Mouse (Mus musculus) intestine, embryonic 16.5 days (tissue): ENCODE results near the gene Paqr3. TPM values are rescaled to one million over a fixed set of nuclear protein-coding genes. Genes with fewer than 3 reads are reported as not detected.
A peak's percentile ranks its signal among the peaks of the same experiment; 100 is the strongest.

ENCODE experiments used
- ATAC-seq: fragments of 200-750 bp; cut with Nextera tagmentation; 2 replicates; pipeline ENCODE4 v1.8.0; 2017; ENCODE audit warnings: moderate TSS enrichment, moderate library complexity
- H3K27ac ChIP-seq: fragments of 300-500 bp; sonication (generic); 2 replicates; pipeline ENCODE4 v1.5.1; 2014; ENCODE audit warnings: mild to moderate bottlenecking, low read length
- H3K27me3 ChIP-seq: fragments of 300-500 bp; sonication (generic); replicated peaks from 2 replicates; pipeline ENCODE4 v1.6.1; 2014; ENCODE audit warnings: low read length, control low read depth, mixed read lengths; ENCODE audit not compliant: control insufficient read depth, insufficient read depth
- H3K36me3 ChIP-seq: fragments of 300-500 bp; sonication (generic); 2 replicates; pipeline ENCODE4 v1.6.1; 2014; ENCODE audit warnings: low read length, control low read depth; ENCODE audit not compliant: control insufficient read depth, insufficient read depth
- H3K4me1 ChIP-seq: fragments of 300-500 bp; sonication (generic); 2 replicates; pipeline ENCODE4 v1.6.1; 2014; ENCODE audit warnings: low read length, control low read depth, mixed read lengths; ENCODE audit not compliant: control insufficient read depth, insufficient read depth
- H3K4me2 ChIP-seq: fragments of 300-500 bp; sonication (generic); 2 replicates; pipeline ENCODE4 v1.6.1; 2014; ENCODE audit warnings: low read depth, low read length, control low read depth
- H3K4me3 ChIP-seq: fragments of 300-500 bp; sonication (generic); 2 replicates; pipeline ENCODE4 v1.5.1; 2014; ENCODE audit warnings: mild to moderate bottlenecking, low read length
- H3K9ac ChIP-seq: fragments of 300-500 bp; sonication (generic); 2 replicates; pipeline ENCODE4 v1.6.1; 2014; ENCODE audit warnings: low read depth, low read length
- H3K9me3 ChIP-seq: fragments of 300-500 bp; sonication (generic); 2 replicates; pipeline ENCODE4 v1.6.1; 2016; ENCODE audit warnings: low read length, control low read depth; ENCODE audit not compliant: control insufficient read depth
- WGBS: fragments of 180-500 bp; shearing (Covaris S2); extraction: QIAGEN DNeasy Blood & Tissue Kit; methylation state at CpG from one replicate; pipeline ENCODE4 v1.1.7; 2014; 5-methylcytosine and 5-hydroxymethylcytosine counted together
- polyA plus RNA-seq: library from polyadenylated mRNA; unstranded; fragments of >200 nt; fragmentation: Nextera tagmentation; extraction: Ambion mirVana; gene quantifications from 2 replicates; pipeline ENCODE4 v1.2.1, GENCODE M21; 2015

Gene Paqr3
- polyA plus RNA-seq, 1 experiment from 2014 or later: 1.4 TPM

DNA sequence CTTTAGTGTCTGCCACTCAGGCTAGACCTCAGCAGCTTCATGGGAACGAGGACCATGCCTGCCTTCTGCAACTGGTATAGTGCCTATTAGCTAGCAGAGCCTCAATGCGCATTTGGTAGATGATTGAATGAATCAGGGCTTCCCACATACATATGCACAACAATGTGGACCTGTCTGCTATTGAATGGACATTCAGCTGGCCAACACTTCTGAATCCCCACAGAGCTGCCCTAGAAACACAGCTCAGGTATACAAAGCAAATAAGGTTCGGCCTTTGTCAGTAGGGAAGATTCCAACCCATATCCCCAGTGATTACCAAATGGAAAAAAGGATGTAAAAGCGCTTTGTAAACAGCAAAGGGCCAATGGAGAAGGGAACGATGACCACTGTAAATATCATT is 699 bp downstream of the Paqr3 start:
- H3K4me1 ChIP-seq: peaks cover 8% of the 10 kb centered on the region; the same call in 1 of the 2 replicates
- H3K27me3 ChIP-seq: no peaks in the 10 kb centered on the region
- H3K36me3 ChIP-seq: no peaks in the 10 kb centered on the region
- no peak overlapping the region for H3K27ac ChIP-seq
- H3K9me3 ChIP-seq: no peaks in the 10 kb centered on the region
- peak overlapping the region; percentile 83 for H3K4me2 ChIP-seq
- H3K9ac ChIP-seq: peak overlapping the region; percentile 79
- ATAC-seq: no peak
- peak overlapping the region; percentile 77 for H3K4me3 ChIP-seq
- WGBS: 22% methylated on average over 5 of the region's 5 CpGs

DNA sequence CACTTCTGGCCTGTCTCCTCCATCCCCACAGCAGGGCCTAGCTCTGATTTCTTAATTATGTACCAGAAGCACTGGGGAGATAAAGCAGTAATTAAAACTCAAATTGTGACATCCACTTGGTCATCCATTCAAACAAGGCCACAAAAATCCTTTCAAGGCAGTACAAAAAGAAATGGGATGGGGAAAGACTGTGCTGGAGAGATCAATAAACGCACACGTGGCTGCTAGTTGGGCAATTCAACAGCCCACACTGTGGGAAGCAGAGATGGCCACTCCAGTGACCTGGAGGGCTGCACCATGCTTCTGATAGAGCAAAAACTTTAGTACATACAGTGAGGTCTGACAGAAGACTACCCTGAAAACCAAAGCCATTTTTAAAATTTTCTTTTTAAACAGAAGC is 1.3 kb downstream of the Paqr3 start:
- Histone ChIP-seq H3K4me3 (no peak overlapping the region), H3K9me3 (no peaks in the 10 kb centered on the region), H3K27me3 (no peaks in the 10 kb centered on the region), H3K27ac (no peak overlapping the region), H3K4me1 (peaks cover 8% of the 10 kb centered on the region; the same call in 1 of the 2 replicates), H3K36me3 (no peaks in the 10 kb centered on the region), H3K4me2 (no peak overlapping the region), H3K9ac (no peak overlapping the region)
- WGBS: 51% methylated on average over 2 of the region's 2 CpGs
- ATAC-seq: no peak

DNA sequence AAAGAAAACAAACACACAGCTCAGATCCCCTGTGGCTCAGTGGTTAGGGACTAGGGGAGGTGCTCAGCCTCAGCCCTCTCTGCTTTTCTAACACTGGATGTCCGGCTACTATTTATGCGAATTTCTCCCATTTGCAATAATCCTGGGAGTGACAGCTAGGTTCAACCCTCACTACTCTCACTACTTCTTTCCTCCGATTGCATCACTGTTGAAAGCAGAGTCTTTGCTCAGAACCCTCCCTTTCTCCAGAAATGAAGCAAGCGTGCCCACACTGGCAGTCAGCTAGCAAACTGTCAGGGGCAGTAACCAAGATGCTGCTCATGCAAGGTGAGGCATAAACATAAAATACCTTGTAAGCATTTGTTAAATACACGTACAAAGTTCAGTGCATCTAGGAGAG is 3.1 kb downstream of the Paqr3 start:
- Histone ChIP-seq H3K4me3 (no peak overlapping the region), H3K4me2 (no peak overlapping the region), H3K27ac (no peak overlapping the region), H3K9me3 (no peaks in the 10 kb centered on the region), H3K9ac (no peak overlapping the region), H3K27me3 (no peaks in the 10 kb centered on the region), H3K36me3 (no peaks in the 10 kb centered on the region), H3K4me1 (peaks cover 8% of the 10 kb centered on the region; the same call in 1 of the 2 replicates)
- 83% methylated on average over 5 of the region's 5 CpGs for WGBS
- no peak for ATAC-seq

DNA sequence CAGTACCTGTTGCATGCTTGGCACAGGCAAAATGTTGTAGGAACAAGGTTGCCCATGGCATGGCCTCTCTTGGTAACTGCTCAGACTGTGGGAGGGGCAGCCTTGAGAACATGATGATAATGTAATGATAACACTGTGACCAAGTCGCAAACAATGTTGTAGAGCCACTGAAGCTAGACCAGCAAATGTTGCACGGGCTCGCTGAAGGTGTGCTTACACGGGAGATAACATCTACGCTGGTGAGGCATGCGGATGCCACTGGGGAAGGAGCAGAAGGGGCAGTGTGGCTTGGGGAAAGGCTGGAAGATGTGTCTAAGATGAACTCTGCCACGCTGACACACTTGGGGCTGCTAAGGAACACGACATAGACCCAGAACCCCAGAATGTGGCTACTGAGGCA is 11.4 kb downstream of the Paqr3 start:
- H3K27ac ChIP-seq: no peak overlapping the region
- no peaks in the 10 kb centered on the region for H3K27me3 ChIP-seq
- no peak overlapping the region for H3K4me3 ChIP-seq
- no peaks in the 10 kb centered on the region for H3K9me3 ChIP-seq
- WGBS: 85% methylated on average over 8 of the region's 8 CpGs
- no peak for ATAC-seq
- no peak overlapping the region for H3K9ac ChIP-seq
- H3K4me1 ChIP-seq: no peaks in the 10 kb centered on the region
- H3K36me3 ChIP-seq: no peaks in the 10 kb centered on the region
- H3K4me2 ChIP-seq: no peak overlapping the region

DNA sequence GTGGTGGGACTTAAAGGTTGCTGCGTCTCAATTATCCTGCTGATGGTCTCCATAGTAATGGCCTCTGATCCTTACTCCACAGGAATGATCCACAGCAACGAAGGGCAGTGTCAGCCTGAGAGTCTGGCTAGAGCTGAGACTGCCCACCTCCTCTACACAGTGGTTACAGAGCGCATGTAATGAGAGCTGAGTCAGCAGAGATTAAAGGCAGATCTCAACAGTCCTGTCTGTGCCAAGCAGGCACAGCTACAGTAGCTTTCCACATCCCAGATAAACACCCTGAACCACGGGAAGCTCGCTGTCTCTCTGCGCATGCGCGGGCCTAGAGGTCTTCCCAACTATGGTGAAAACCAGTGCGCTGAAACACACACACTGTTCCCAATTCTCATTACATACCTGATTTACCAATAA is 13.8 kb downstream of the Paqr3 start:
- no peaks in the 10 kb centered on the region for H3K36me3 ChIP-seq
- ATAC-seq: no peak
- H3K9ac ChIP-seq: no peak overlapping the region
- no peak overlapping the region for H3K27ac ChIP-seq
- H3K9me3 ChIP-seq: no peaks in the 10 kb centered on the region
- H3K4me3 ChIP-seq: no peak overlapping the region
- no peaks in the 10 kb centered on the region for H3K27me3 ChIP-seq
- H3K4me1 ChIP-seq: no peaks in the 10 kb centered on the region
- H3K4me2 ChIP-seq: no peak overlapping the region
- 68% methylated on average over 9 of the region's 9 CpGs for WGBS

DNA sequence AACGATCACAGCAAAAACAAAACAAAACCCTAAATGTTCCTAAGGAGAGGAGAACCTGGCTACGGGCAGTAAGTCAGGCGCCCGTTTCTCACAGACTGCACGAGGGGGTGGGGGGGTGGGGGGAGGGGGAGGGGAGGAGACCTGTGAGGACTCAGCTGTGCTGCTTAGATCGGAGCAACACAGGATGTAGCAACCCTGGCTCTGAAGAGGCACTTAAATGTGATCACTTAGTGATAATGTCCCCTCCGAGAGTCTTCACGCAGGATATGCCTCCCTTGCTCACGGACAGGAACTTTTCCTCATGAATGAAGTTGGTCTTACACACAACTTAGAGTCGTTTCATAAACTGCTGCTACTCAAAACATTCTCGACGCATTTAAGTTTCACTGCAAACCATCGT is 16.1 kb downstream of the Paqr3 start:
- Histone ChIP-seq H3K4me3 (no peak overlapping the region), H3K36me3 (no peaks in the 10 kb centered on the region; the same call in 1 of the 2 replicates), H3K9me3 (no peaks in the 10 kb centered on the region), H3K27ac (no peak overlapping the region), H3K9ac (no peak overlapping the region), H3K4me1 (no peaks in the 10 kb centered on the region), H3K27me3 (no peaks in the 10 kb centered on the region), H3K4me2 (no peak overlapping the region)
- 56% methylated on average over 13 of the region's 13 CpGs for WGBS
- ATAC-seq: no peak

DNA sequence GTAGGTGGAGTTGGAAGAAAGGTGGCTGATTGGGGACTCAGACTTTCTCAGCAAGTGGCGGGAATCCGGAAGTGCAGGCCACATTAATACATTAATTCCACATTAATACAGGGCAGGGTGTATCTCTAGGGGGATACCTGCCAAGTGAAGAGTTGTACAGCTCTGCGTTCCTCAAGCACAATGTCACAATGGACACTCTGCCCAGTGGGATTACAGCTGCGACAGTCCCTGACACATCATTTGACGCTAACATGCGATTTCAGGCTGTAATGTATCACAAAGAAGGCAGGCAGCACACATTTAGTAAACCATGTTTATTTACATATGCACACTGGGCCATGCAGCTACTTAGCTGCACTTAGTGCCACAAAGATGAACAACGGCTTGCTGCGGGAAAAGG is 18.4 kb downstream of the Paqr3 start:
- Histone ChIP-seq H3K4me3 (no peak overlapping the region), H3K9me3 (no peaks in the 10 kb centered on the region), H3K27ac (no peak overlapping the region), H3K36me3 (peaks cover 2% of the 10 kb centered on the region; the same call in 1 of the 2 replicates), H3K27me3 (no peaks in the 10 kb centered on the region), H3K9ac (no peak overlapping the region), H3K4me1 (no peaks in the 10 kb centered on the region), H3K4me2 (no peak overlapping the region)
- ATAC-seq: no peak
- WGBS: 65% methylated on average over 8 of the region's 8 CpGs

DNA sequence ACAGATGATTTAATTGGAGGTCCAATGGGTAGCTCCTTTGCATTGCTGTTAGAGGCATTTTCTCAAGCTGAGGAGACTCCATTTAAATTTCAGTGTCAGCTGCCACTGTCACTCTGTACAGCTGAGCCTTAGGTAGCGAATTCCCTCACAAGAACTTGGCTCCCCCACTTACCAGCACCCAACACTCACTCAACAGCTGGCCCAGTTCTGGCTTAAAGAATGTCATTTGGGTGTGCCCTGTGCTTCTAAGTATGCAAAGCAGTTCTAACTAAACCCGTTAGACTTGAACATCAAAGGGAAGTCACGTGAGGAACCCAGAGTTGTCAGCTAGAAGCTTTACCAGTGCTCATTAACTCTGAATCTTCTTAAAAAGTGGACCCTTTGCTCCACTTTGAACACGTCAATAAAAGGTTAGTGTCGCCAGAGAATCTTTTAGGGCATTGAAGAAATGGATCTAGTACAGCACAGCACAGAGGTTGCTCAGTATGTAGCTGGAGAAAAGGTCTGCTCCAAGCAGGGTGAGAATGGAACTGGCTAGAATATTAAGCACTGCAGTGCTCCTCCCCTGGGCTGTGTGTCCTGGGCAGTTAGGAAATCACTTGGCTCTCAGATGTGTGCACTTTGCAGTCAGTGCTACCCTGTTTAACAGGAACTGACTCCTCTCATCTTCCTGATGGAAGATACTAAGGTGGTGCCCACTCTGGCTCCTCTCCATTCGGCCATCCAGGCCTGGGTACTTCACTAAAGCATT is 21.2 kb downstream of the Paqr3 start:
- Histone ChIP-seq H3K27me3 (no peaks in the 10 kb centered on the region), H3K27ac (no peak overlapping the region), H3K4me1 (no peaks in the 10 kb centered on the region), H3K36me3 (peaks cover 10% of the 10 kb centered on the region), H3K9ac (no peak overlapping the region), H3K4me3 (no peak overlapping the region), H3K4me2 (no peak overlapping the region), H3K9me3 (no peaks in the 10 kb centered on the region)
- ATAC-seq: no peak
- WGBS: 76% methylated on average over 6 of the region's 6 CpGs

DNA sequence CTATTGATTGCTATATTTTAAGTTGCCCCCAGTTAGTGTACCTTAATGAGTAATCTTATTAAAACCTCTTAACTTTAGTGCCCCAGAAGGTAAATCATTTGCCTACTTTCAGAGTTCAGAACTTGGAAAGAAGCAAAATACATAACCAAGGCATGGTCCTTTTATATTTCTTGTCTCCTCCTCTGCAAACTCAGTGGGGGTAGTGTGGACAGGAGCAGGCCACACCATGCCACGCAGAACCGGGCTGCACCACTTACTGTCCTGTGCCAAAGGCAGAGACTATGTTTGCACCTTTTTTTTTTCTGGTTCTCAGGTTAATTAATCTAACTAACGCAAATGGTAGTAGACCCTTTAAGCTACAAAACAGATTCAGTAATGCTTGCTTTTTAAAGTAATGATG is 22.0 kb downstream of the Paqr3 start:
- Histone ChIP-seq H3K4me2 (no peak overlapping the region), H3K9ac (no peak overlapping the region), H3K9me3 (no peaks in the 10 kb centered on the region), H3K4me3 (no peak overlapping the region), H3K36me3 (peaks cover 10% of the 10 kb centered on the region), H3K27me3 (no peaks in the 10 kb centered on the region), H3K27ac (no peak overlapping the region), H3K4me1 (no peaks in the 10 kb centered on the region)
- ATAC-seq: no peak
- WGBS: 82% methylated on average over 3 of the region's 3 CpGs

DNA sequence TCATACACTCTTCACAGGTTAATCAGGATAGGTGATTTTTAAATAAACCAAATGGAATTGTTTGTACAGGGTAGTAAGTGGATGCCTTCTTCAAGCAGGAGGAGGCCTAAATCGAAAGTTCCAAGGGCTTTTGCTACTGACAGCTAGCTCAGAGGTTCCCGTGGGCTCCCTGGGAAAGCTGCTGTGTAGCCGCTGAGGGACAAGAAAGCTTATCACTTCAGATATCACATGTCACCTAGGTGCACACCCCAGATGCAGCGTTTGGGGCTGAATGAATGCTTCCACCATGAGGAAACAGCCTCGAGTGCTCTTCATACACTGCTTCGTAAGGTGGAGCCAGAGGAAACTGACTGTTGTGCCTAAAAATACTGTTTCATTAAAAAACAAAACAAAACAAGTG is 23.2 kb downstream of the Paqr3 start:
- Histone ChIP-seq H3K27ac (no peak overlapping the region), H3K9me3 (no peaks in the 10 kb centered on the region), H3K27me3 (no peaks in the 10 kb centered on the region), H3K4me2 (no peak overlapping the region), H3K4me1 (no peaks in the 10 kb centered on the region), H3K4me3 (no peak overlapping the region), H3K9ac (no peak overlapping the region), H3K36me3 (peaks cover 10% of the 10 kb centered on the region)
- no peak for ATAC-seq
- 80% methylated on average over 6 of the region's 6 CpGs for WGBS
